Mouse (Mus musculus) MEL (cell line): Measurements from ENCODE around the gene Brinp3.
A peak's percentile ranks its signal among the peaks of the same experiment; 100 is the strongest.

Experiments
- CTCF ChIP-seq, 3 experiments: IDR thresholded peaks in 2 of 3; conservative IDR thresholded peaks in 1 of 3; 2 replicates each; pipeline ENCODE4 v1.5.1; 2011 to 2012; ENCODE audit warnings: low read length in 3 of 3, low read depth in 2 of 3, mild to moderate bottlenecking in 2 of 3, improper control_type of control experiment in 1 of 3, inconsistent platforms in 1 of 3, mixed read lengths in 1 of 3, moderate library complexity in 1 of 3; ENCODE audit not compliant: control insufficient read depth in 1 of 3, insufficient read depth in 1 of 3, poor library complexity in 1 of 3, severe bottlenecking in 1 of 3
- EP300 ChIP-seq, 2 experiments: IDR thresholded peaks; 2 replicates each; pipeline ENCODE4 v1.6.1; 2011; ENCODE audit warnings: improper control_type of control experiment in 2 of 2, low read length in 2 of 2, low read depth in 1 of 2, mild to moderate bottlenecking in 1 of 2
- MAFK ChIP-seq: IDR thresholded peaks from 2 replicates; pipeline ENCODE4 v1.6.1; 2011; ENCODE audit warnings: low read depth, mild to moderate bottlenecking, low read length, improper control_type of control experiment, borderline replicate concordance
- POLR2A ChIP-seq, 2 experiments: IDR thresholded peaks; 2 replicates each; pipeline ENCODE4 v1.6.1; 2011 to 2012; ENCODE audit warnings: low read length in 2 of 2, mild to moderate bottlenecking in 2 of 2, control low read depth in 1 of 2, improper control_type of control experiment in 1 of 2, low read depth in 1 of 2, moderate library complexity in 1 of 2; ENCODE audit not compliant: control insufficient read depth in 1 of 2, insufficient read depth in 1 of 2, poor library complexity in 1 of 2
- POLR2AphosphoS2 ChIP-seq: IDR thresholded peaks from 2 replicates; pipeline ENCODE4 v1.6.1; 2011; ENCODE audit warnings: low read length, improper control_type of control experiment
- RCOR1 ChIP-seq: IDR thresholded peaks from 2 replicates; pipeline ENCODE4 v1.6.1; 2012; ENCODE audit warnings: low read depth, mild to moderate bottlenecking, inconsistent platforms, low read length, improper control_type of control experiment
- ZC3H11A ChIP-seq: IDR thresholded peaks from 2 replicates; pipeline ENCODE4 v1.6.1; 2012; ENCODE audit warnings: low read depth, mild to moderate bottlenecking, inconsistent platforms, low read length, improper control_type of control experiment
- ZKSCAN1 ChIP-seq: IDR thresholded peaks from 2 replicates; pipeline ENCODE4 v1.6.1; 2012; ENCODE audit warnings: low read depth, mild to moderate bottlenecking, inconsistent platforms, low read length, improper control_type of control experiment, moderate library complexity
- ZMIZ1 ChIP-seq: IDR thresholded peaks from 2 replicates; pipeline ENCODE4 v1.6.1; 2012; ENCODE audit warnings: low read depth, mild to moderate bottlenecking, inconsistent platforms, low read length, improper control_type of control experiment, moderate library complexity

DNA sequence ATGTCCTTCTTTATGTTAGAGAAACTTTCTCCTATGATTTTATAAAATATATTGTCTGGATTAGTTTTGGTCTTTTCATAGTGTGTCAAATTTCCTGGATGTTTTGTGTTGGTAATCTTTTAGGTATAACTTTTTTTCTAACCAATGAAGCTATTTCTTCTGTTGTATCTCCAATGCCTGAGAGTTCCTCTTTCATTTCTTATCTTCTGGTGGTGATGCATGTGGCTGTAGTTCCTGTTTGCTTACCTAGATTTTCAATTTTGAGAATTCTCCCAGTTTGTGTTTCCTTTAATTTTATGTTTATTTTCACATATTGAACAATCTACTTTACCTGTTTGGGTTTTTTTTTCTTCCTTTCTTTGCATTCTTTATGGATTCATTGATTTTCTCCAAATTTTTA lies 404.1 kb downstream of the Brinp3 start:
- TF ChIP-seq CTCF (IDR thresholded peaks at IDR 0.05 in 2 of 3, conservative IDR thresholded peaks at IDR 0.05 in 1 of 3; ENCODE audit: control insufficient read depth in 1 of 3, insufficient read depth in 1 of 3, low read depth in 2 of 3, low read length in 3 of 3, poor library complexity in 1 of 3, severe bottlenecking in 1 of 3), result no peak
- TF ChIP-seq ZMIZ1, result no peak
- TF ChIP-seq EP300 (IDR thresholded peaks at IDR 0.05; ENCODE audit: low read depth in 1 of 2, low read length in 2 of 2), result peak; percentile 18 to 77; a peak in 3 of 4 replicates
- TF ChIP-seq MAFK, result no peak
- TF ChIP-seq ZKSCAN1, result no peak
- 0 out of 2 replicates have a peak, but pooled peaks have one; percentile 29 for TF ChIP-seq RCOR1
- TF ChIP-seq ZC3H11A, result no peak
- TF ChIP-seq POLR2A (IDR thresholded peaks at IDR 0.05; ENCODE audit: control insufficient read depth in 1 of 2, insufficient read depth in 1 of 2, low read depth in 1 of 2, low read length in 2 of 2, poor library complexity in 1 of 2), result no peak
- TF ChIP-seq POLR2AphosphoS2, result no peak
